Mouse (Mus musculus) erythroblast, adult 5-6 weeks (primary cell): ENCODE measurements around the gene C1qtnf1. TPM values are rescaled to one million over a fixed set of nuclear protein-coding genes. Genes with fewer than 3 reads are reported as not detected.

Experiments
- ATAC-seq: replicated peaks from 2 replicates; pipeline ENCODE4 v1.8.0; 2016; ENCODE audit warnings: moderate number of reproducible peaks, mild to moderate bottlenecking, moderate TSS enrichment, inconsistent platforms; ENCODE audit not compliant: poor library complexity, low FRiP score, severe bottlenecking
- total RNA-seq, 2 experiments: library from RNA; stranded (forward) in 1 of 2; stranded (reverse) in 1 of 2; fragments of 150-400 nt in 1 of 2; fragments of 200-764, 138-1000 nt in 1 of 2; gene quantifications; 2 replicates each; pipeline versions ENCODE4 v1.2.3 to v1.2.4; 2015 to 2017; ENCODE audit warnings: low replicate concordance in 2 of 2

C1qtnf1 gene
- total RNA-seq, 2 experiments from 2014 or later, result not detected

DNA sequence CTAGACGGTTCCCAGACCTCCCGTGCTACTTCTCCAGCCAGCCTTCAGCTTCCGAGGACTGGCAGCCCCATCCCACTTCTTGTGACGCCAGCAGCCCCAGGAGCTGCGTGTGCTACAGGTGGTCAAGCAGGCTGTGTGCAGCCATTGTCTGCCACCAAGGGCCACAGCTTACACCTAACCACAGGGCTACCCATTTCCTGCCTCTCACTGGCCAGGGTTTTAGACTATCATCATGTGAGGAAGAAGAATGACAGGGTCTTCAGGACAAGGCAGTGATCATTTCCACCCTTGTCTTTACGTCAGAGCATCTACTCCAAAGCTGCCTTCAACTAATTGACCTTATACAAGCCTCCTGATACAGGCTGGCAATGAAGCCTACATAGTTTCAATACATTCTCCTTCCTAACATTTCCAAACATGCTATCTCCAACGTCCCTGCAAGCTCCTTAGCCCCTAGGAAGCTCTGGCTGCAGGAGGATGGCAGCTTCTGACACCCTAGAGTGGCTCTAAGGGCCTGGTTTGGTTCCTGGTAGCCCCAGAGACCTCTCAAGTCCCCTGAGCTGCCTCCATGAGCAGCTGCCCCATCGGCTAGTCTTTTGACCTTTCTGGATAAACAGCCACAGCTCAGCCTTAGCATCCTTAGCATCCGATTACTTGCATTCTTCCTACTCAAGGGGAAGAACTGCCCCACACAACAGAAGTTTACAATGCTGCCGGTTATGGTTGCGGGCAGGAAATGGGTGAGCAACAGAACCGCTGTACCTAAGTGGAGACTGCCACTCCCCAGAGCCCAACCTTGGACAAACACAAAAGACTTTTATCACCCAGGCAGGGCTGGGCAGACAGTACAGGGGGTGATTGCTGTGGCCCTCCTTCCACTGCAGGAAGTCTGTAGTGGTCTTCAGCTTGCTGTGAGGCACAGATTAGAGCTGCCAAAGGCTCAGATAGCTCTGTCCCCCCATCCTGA is 18.6 kb upstream of the C1qtnf1 start:
- no peak for ATAC-seq

DNA sequence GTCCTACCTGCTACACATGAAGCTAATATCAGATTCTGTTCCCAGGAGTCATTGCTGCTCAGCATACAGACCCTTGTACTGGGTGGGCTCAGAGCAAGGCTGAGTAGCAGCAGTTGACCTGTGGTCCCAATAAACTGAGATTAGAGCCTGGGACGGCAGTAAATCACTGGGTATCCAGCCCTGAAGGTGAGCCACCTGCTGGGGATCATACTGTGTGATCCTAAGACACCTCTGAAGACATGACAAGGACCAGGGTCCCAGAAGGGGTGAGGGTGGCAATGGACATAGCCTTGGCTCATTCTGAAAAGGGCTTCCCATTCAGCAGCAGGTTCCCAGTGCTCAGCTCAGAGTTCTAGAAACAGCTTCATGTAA is 17.9 kb upstream of the C1qtnf1 start:
- no peak for ATAC-seq

DNA sequence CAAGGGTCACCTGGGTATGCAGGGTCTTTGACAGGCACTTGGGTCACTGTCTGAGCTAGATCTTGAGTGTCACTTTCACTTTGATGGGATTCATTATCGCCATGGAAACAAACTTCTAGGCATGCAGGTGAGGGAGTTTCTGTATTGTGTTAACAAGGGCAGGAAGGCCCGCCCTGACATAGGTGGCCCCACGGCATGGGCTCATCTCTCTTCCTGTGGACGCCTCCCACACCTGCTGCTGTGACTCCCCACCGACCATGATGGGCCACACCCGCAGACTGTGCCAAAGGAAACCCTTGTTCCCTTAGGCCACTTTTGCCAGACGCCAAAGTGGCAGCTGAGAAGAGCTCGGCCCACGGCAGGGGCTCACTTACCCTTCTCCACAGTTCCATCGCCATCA is 17.5 kb upstream of the C1qtnf1 start:
- no peak for ATAC-seq

DNA sequence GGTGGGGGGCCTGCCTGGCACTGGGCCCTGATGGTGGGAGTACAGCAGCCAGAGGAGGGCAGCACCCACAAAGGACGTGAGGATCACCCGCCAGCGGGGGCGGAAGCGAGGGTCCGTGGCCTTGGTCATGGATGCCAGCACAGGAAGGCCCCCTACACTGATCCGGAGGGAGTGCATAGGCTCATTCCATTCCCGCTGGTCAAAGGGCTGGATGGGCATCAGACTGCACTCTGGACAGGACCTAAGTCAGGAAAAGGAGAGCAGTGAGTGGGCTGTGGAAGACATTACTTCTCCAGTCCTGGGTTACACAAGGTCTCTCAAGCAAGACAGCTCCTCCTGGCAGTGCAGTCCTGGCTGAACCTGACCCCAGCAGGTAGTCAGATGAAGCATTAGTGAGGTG is 16.7 kb upstream of the C1qtnf1 start:
- ATAC-seq, result no peak

DNA sequence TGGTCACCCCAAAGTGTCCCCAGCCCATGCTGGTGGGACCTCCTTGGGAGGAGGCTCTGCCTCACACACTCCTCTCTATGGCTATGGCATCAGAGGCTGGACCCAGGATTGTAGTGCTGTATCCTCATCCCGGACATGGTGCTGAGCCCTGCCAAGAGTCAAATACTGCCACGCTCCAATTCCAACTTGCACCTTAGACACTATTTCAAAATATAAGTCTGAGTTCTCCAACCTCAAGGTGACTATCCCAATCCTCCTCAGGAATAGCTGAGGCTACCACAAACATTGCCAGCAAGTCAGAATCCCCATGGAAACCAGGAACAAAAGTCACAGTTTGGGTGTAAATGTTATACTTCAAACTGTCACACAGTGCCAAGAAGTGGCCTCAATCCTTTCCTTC is 15.4 kb upstream of the C1qtnf1 start:
- no peak for ATAC-seq

DNA sequence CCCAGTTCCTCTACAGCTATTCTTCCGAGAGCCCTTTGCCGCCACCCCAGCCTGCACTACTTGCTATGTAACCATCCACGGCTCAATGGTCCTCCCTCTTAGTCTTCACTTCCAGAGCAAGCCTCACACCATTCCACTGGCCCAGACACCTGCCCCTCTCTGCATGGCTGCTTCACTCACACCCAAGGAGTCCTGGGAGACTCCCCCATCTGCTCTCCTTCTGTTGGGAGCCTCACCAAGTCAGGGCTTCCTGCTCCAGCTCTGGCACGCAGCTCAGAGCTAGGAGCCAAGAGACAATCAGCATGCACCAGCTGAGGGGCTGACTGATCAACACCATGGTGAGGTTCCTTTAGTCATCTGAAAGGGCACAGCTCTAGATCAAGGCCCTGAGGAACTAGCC is 14.9 kb upstream of the C1qtnf1 start:
- ATAC-seq, result no peak

DNA sequence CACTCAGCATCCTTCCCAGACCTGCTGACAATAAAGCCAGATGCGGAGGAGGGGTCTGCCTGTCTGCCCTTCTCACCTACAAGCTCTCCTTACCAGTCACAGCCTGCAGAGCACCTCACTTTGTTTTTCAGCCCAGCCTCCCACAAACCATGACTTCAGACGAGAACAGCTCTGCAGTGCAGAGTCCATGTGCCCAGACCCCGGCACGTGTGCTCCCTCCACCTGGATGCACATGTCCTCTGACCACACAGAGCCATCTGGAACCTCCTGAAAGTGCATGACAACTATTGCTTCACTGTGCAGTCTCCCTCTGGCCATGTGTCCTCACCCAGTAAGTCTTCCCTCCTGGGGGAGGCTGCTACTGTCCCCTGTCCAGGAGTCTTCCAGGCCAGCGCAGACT is 13.7 kb upstream of the C1qtnf1 start:
- ATAC-seq, result no peak

DNA sequence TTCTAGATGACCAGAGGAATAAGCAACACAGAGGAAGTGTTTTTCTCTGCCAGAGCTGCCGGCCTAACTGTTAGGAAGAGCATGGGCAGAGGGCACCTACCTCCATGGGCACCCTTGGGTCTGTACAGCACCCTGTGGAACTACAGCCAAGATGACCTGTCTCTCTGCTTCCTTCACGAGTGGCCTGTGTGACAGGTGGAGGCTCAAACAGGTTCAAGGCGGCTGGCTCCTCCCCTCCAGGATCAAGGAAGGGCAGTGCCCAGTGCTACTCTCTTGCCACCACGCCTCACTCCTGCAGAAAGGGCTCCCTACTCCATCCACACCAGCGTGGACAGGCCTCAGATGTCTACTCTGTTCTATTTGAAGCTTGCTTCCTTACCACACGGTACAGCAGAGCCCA is 12.4 kb upstream of the C1qtnf1 start:
- ATAC-seq, result no peak

DNA sequence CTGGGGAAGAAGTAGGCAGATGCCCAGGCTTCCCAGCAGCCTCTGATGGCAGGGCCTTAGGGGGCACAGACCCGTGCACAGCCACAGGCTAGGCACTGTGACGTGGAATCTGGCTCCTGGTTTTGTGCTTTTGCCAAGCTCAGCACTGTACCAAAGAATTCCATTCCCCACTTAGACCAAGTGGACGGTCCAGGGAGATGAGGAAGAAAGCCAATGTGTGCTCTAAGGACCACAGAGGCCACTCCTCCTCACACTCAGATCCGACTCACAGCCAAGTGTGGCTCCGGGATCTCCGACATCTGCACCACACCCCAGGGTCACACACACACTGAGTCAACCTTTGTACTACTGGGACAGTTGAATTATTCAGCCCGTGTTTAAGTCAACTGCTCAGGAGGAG is 12.0 kb upstream of the C1qtnf1 start:
- no peak for ATAC-seq

DNA sequence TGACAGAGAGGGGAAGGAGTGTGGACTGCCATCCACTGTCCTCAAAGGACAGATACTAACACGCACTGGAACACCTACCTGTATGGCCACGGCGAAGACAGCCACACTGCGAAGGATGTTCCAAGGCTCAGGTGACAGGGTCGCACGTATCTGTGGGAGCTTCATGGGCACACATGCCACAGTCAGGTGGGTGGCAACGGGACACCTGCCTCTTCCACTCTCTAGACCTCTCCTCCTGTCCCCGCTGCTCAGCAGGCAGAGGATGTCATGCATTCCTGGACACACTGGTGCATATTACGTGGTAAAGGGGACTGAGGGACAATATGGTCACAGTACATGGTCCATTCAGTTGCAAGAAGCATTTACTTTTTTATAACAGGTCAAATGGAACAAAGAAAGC is 10.5 kb upstream of the C1qtnf1 start:
- ATAC-seq, result no peak

DNA sequence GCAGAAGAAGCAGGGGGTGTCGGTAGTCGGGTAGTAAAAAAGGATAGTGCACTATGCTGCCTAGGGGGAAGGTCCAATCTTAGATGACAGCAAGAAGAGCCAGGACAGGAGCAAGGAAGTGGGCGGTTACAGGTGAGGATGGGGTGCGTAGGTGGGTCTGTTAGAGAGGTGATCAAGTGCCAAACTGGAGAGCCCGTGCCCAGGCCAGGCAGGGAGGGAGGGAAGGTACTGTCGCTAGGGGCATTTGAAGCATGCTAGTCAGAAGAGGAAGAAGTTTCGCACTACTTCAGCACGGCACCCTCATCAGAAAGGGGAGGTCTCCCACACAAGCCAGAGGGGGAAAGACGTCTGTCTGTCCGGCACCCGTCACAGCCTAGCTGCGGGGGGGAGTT is 9.6 kb upstream of the C1qtnf1 start:
- no peak; the same call in none of the 2 replicates for ATAC-seq

DNA sequence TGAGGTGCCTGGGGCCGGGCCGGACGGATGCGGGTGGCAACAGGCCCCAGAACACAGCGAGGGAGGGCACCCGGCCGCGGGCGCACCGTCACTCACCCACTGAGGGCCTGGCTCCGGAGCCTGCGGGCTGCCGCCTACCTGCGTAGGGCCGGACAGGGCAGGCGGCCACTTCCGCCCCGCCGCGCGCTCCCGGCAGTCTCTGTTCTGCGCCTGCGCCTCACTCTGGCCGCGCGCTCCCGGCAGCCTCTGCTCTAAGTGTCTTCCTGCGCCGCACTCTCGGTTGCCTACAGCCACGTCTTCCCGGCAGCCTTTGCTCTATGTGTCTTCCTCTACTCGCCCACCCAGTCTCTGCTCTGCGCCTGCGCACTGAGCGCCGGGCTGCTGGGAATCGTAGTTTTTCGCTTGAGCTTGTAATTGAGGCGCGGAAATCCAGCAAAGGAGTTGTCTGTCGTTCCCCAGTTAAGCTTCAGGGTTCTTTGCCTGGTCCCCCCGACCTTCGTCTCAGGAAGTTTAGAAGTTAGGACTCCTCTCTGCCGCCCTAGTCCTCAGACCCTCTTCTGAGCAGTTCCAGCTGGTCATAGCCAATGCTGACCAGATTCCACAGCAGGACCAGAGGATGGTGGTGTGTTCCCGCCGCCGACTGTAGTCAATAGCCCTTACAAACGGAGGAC is 9.0 kb upstream of the C1qtnf1 start, which contains the start of gene Cant1:
TSS of gene Cant1 (minus strand) at position 253 of the 671 bp plus-strand sequence.
- peak; percentile 93 for ATAC-seq

DNA sequence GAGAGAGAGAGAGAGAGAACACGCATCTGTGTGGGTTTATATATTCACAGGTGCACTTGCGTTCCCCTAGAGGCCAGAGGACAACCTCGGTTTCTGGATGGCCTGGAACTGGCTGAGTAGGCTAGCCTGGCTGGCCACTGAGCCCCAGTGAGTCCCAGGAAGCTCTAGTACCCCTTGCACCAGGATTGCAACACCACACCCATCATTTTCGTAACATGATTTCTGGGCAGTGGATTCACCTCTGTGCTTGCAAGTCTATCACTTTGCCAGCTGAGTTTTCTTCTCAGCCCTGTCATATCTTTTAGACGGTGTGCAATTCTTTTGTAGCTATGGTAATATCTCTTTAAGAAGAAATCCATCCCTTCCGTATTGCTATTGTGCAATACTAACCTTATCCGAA is 7.7 kb upstream of the C1qtnf1 start:
- ATAC-seq, result no peak

DNA sequence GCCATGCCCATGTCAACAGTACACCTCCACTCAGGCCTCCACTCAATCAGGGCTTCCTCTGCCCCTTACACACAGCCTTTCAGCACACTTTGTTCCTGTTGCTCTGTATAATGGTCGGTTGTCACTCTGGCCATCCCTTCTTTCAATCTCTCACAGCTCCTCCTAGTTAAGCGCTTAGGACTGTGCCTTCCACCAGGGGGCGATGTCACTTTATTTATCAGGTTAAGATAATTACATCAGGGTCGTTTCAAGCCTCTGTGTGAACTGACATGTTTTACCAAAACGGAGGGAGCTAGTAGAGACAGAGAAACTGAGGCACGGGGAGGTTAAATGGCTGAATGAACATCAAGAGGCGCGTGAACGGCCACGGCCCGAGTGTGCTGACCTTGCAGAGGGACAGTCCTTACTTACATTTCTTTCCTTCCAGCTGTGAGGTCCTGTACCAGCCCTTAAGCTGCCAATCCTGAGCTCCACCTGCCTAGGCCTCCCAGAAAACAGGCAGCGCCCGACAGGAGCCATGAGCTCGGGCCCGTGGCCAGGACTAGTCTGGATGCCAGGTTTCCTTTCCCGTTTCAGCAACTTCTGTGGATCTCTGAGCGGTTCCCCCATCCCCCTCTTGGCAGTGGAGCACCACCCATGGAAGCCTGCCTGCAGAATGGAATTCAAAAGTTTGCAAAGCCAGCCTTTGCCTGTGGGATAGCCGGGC is 4.6 kb upstream of the C1qtnf1 start:
- no peak for ATAC-seq

DNA sequence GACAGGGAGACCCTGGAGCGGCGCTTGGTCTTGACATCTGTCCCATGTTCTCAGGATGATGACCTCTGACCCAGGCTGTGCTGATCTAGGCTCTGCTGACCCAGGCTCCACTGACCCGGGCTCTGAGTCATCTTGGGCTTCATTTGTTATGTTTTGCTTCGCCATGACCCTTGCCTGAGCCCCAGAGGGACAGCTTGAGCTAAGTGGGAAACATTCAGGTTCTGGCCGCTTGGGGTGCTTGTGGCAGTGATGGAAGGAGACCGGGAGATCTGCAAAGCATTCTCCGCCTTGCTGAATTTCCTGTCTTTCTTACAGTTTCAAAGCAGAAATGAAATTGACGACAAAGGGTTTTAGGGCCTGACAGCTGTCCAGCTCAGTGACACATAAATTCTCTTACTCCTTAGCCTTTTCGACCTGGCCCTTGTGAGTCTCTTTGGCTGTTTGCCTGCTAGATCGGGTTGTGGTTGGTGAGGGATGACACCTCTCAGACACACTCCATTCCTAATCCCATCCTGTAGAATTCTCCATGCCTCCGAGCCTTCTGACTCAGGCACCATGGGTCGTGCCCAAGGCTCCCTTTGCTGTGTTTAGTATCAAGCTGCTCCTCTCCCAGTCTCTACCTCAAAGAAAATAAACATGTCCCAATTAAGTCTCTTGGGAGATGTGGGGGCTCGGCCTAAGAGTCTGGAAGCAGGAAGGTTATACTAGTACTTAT is 3.2 kb upstream of the C1qtnf1 start:
- no peak for ATAC-seq

DNA sequence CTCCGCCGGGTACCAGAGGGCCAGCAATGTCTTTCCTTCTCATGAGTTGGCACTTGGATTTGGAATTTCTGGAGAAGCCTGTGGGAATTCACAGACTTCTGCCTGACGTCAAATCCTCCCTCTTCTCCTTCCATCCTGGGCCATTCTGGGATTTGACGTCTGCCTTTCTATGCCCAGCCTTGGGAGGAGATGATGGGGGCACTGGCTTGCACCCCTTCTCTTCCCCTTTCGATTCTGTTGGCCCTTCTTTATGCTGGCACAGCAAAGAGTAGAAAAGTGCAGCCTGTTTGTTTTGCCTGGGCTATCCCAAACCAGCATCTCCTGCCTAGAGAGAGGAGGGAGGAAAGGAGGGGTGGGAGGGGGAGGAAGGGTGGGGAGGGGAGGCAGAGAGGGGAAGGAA is 1.2 kb upstream of the C1qtnf1 start:
- ATAC-seq, result no peak

DNA sequence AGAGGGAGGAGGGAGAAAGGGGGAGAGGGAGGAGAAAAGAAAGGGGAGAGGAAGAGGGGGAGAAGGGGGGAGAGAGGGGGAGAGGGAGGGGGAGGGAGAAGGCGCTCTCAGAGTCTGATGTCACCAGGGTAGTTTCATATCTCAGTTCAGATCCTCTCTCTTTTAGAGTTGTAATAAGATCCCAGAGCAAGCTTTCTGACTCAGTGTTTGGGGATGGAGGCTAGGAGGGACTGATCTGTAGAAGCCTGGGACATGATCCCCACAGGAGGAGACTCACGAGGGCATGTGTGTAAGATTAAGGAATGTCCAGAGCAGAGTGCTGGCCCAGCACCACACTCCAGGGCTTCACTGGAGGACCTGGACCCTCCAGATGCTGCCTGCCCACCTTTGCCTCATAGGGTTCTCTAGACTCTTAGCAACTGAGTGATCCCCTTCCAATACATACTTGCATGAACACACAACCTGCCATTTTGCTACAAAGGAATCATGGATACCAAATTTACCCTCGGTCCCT is 680 bp upstream of the C1qtnf1 start:
- no peak for ATAC-seq

DNA sequence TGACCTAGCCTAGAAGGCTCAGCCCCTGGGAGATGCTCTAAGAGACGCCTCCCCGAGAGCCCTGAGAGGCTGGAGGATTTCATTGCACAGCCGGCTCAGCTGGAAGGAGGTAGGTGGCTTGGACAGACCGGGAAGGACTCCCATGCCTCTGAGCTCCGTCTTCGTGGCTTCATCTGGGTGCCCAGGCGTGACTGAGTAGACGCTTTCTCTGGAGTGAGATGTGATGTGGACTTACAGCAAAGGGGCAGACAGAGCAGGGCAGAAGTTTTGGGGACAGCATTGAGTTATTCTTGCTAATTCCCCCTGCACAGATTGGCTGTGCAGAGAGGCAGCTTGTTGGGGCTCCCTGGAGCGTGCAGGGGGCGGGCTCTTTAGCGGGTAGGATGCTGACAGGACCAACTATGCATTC is 461 bp downstream of the C1qtnf1 start:
- ATAC-seq, result no peak

DNA sequence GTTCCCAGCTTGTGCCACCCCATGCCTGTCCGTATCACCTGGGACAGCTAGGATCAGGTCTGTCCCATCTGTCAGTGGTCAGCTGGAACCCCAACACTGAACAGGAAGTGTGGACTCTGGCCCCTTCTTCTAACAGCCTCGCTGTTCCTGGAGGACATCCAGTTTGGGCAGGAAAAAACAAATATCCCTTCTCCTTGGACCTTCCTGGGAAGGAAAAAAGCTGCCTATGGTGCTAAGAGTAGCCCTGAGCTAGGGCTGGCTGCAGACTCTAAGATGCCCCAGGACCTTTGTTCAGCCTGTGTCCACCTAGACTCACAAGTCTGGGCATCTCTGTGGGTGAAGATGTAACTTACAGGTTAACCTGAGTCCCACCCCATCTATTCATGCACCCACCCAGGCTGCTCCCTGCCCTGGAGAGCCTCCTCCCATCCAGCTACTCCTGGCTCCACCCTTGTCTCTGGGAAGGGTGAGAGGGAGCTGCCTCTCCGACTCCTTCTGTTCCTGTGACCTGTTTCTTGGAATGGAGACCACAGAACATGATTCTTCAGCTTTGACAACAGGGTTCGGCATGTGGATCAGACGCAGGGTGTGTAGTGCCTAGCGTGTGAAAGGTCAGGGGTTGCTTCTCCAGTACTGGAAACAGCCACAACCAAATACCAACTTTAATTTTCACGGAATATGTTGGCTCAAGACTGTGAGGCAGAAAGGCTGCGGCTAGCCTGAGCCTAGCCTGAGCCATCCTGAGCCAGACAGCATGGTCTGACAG is 1.1 kb downstream of the C1qtnf1 start:
- ATAC-seq, result no peak
